Mouse (Mus musculus): ENCODE data around the gene Atp6v0d1. TPM values are rescaled to one million over a fixed set of nuclear protein-coding genes. Genes with fewer than 3 reads are reported as not detected.

Atp6v0d1 gene
- polyA plus RNA-seq, 1 experiment from 2014 or later: 112 TPM

DNA sequence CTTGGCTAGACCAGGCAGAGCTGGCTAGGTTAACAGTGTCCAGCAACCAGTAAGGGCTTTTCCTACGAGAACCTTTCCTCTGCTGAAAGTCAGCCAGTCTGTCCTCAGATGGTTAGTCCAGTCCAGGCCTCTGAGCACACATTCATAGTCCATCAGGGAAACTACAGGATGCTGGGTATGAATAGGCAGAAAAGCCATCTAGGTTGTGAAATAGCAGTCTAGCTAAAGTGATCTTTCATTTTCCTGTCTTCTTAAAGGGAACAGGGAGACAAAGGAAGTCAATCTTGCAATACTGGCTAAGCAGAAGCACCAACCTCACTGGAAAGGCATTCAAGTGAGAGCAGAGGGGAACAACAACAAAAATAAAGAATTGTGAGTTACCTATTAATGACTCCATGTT, 13.0 kb downstream of the Atp6v0d1 start:
- Histone ChIP-seq H3K4me2 (ENCODE audit: low read length) (no peak overlapping the region), H3K9me3 (replicated peaks; ENCODE audit: low read length) (no peaks in the 10 kb centered on the region), H3K27ac (peak overlapping the region; percentile 13; the same call in 1 of the 2 replicates), H3K4me3 (replicated peaks; ENCODE audit: low read depth, low read length) (no peak overlapping the region), H3K27me3 (ENCODE audit: insufficient read depth, low read length) (no peaks in the 10 kb centered on the region), H3K4me1 (replicated peaks; ENCODE audit: insufficient read depth, low read length) (no peaks in the 10 kb centered on the region), H3K9ac (ENCODE audit: low read depth, low read length) (no peak overlapping the region), H3K36me3 (ENCODE audit: insufficient read depth, low read length) (no peaks in the 10 kb centered on the region)
- ATAC-seq (replicated peaks; ENCODE audit: low FRiP score, low read depth) (no peak), DNase-seq (ENCODE audit: low spot score) (no peak)
- WGBS: 76% methylated on average over 1 of the region's 1 CpGs
- no peak for TF ChIP-seq CTCF (IDR thresholded peaks at IDR 0.05; ENCODE audit: low read depth)

DNA sequence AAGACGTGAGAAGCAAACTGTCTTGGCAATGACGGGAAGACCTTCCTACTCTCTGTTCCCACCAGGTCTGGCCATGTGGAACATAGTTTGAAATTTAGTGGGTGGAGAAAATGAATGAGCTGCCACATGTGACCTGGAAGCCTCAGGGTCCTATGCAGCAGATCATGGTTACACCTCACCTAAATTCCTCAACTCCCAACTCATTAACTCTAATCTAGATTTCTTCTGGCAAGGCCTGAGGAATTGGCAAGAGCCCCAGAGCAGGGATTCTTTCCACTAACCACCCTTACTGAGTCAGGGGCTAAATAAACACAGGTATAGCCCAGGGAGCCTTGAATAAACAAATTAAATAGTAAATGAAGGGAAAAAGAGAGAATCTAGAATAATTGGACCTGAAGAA, 13.8 kb downstream of the Atp6v0d1 start:
- ATAC-seq (replicated peaks; ENCODE audit: low FRiP score, low read depth): no peak
- WGBS: 71% methylated on average over 2 of the region's 2 CpGs
- Histone ChIP-seq H3K4me3 (replicated peaks; ENCODE audit: low read depth, low read length) (no peak overlapping the region), H3K9me3 (replicated peaks; ENCODE audit: low read length) (no peaks in the 10 kb centered on the region), H3K36me3 (ENCODE audit: insufficient read depth, low read length) (no peaks in the 10 kb centered on the region), H3K27ac (no peak overlapping the region), H3K4me2 (ENCODE audit: low read length) (no peak overlapping the region), H3K9ac (ENCODE audit: low read depth, low read length) (no peak overlapping the region), H3K4me1 (replicated peaks; ENCODE audit: insufficient read depth, low read length) (0 out of 2 replicates have a peak, but pooled peaks cover 3% of the 10 kb centered on the region), H3K27me3 (ENCODE audit: insufficient read depth, low read length) (no peaks in the 10 kb centered on the region)
- no peak for DNase-seq (ENCODE audit: low spot score)
- no peak for TF ChIP-seq CTCF (IDR thresholded peaks at IDR 0.05; ENCODE audit: low read depth)

DNA sequence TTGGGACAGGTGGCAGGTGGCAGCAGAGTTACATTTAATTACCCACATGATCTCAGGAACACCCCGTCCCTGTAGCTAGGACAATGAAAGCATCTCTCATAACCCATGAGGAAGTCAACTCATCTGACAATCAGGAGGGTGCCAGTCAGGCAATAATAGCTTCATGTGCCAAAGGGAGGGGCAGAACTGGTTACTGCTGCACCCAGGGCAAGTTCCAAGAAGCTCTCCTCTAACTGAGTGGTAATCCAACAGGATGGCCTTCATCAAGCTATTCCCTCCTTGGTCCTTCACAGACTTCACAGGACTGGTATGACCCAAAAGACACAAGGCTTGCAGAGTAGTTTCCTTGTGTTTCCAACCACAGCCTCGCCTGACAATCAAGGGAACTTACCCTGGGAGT, 15.8 kb downstream of the Atp6v0d1 start:
- TF ChIP-seq CTCF (IDR thresholded peaks at IDR 0.05; ENCODE audit: low read depth): no peak
- ATAC-seq (replicated peaks; ENCODE audit: low FRiP score, low read depth) (no peak), DNase-seq (ENCODE audit: low spot score) (no peak)
- Histone ChIP-seq H3K4me2 (ENCODE audit: low read length) (no peak overlapping the region), H3K9ac (ENCODE audit: low read depth, low read length) (no peak overlapping the region), H3K4me1 (replicated peaks; ENCODE audit: insufficient read depth, low read length) (peaks cover 13% of the 10 kb centered on the region), H3K27ac (no peak overlapping the region), H3K27me3 (ENCODE audit: insufficient read depth, low read length) (no peaks in the 10 kb centered on the region), H3K4me3 (replicated peaks; ENCODE audit: low read depth, low read length) (no peak overlapping the region), H3K9me3 (replicated peaks; ENCODE audit: low read length) (no peaks in the 10 kb centered on the region), H3K36me3 (ENCODE audit: insufficient read depth, low read length) (no peaks in the 10 kb centered on the region)
- 78% methylated on average over 2 of the region's 2 CpGs for WGBS

GRCm38 (mm10) chr8:105549506-105549905, 16.3 kb downstream of the Atp6v0d1 start:
- DNase-seq (ENCODE audit: low spot score) (no peak), ATAC-seq (replicated peaks; ENCODE audit: low FRiP score, low read depth) (no peak)
- H3K9ac ChIP-seq (ENCODE audit: low read depth, low read length): no peak overlapping the region
- H3K36me3 ChIP-seq (ENCODE audit: insufficient read depth, low read length): no peaks in the 10 kb centered on the region
- no peak overlapping the region for H3K4me2 ChIP-seq (ENCODE audit: low read length)
- 85% methylated on average over 1 of the region's 1 CpGs for WGBS
- H3K4me3 ChIP-seq (replicated peaks; ENCODE audit: low read depth, low read length): no peak overlapping the region
- TF ChIP-seq CTCF (IDR thresholded peaks at IDR 0.05; ENCODE audit: low read depth): no peak
- peaks cover 19% of the 10 kb centered on the region for H3K4me1 ChIP-seq (replicated peaks; ENCODE audit: insufficient read depth, low read length)
- H3K27ac ChIP-seq: no peak overlapping the region
- H3K27me3 ChIP-seq (ENCODE audit: insufficient read depth, low read length): no peaks in the 10 kb centered on the region
- no peaks in the 10 kb centered on the region for H3K9me3 ChIP-seq (replicated peaks; ENCODE audit: low read length)

GRCm38 (mm10) chr8:105546384-105547350, 19.2 kb downstream of the Atp6v0d1 start:
- ATAC-seq (replicated peaks; ENCODE audit: low FRiP score, low read depth): no peak
- H3K4me2 ChIP-seq (ENCODE audit: low read length): no peak overlapping the region
- 69% methylated on average over 6 of the region's 6 CpGs for WGBS
- H3K36me3 ChIP-seq (ENCODE audit: insufficient read depth, low read length): no peaks in the 10 kb centered on the region
- DNase-seq (ENCODE audit: low spot score): no peak
- H3K4me3 ChIP-seq (replicated peaks; ENCODE audit: low read depth, low read length): no peak overlapping the region
- no peaks in the 10 kb centered on the region for H3K9me3 ChIP-seq (replicated peaks; ENCODE audit: low read length)
- H3K27me3 ChIP-seq (ENCODE audit: insufficient read depth, low read length): no peaks in the 10 kb centered on the region
- H3K4me1 ChIP-seq (replicated peaks; ENCODE audit: insufficient read depth, low read length): peaks cover 22% of the 10 kb centered on the region
- H3K9ac ChIP-seq (ENCODE audit: low read depth, low read length): no peak overlapping the region
- no peak overlapping the region for H3K27ac ChIP-seq
- TF ChIP-seq CTCF (IDR thresholded peaks at IDR 0.05; ENCODE audit: low read depth): no peak

DNA sequence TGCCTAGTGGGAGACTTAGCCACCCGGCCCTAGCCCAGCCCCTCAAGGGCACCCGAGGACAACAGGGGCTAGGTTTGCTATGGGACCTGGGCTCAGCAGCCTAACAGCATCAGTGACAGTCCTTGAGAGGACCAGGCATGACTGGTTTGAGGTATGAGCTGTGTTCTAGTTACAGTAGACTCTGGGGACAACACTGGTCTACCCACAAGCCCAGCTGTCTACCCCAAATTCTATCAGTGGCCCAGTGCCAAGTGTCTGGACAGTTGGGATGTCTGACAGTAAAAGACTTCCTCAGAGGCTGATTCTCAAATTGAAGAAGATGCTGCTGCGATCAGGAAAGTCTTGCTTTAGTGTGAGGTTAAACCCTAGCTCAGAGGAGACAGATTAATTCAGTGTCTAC, 20.6 kb downstream of the Atp6v0d1 start:
- Histone ChIP-seq H3K27ac (peak overlapping the region; percentile 70), H3K4me3 (replicated peaks; ENCODE audit: low read depth, low read length) (no peak overlapping the region), H3K4me2 (ENCODE audit: low read length) (no peak overlapping the region), H3K4me1 (replicated peaks; ENCODE audit: insufficient read depth, low read length) (peaks cover 22% of the 10 kb centered on the region), H3K36me3 (ENCODE audit: insufficient read depth, low read length) (no peaks in the 10 kb centered on the region), H3K27me3 (ENCODE audit: insufficient read depth, low read length) (no peaks in the 10 kb centered on the region), H3K9ac (ENCODE audit: low read depth, low read length) (no peak overlapping the region), H3K9me3 (replicated peaks; ENCODE audit: low read length) (no peaks in the 10 kb centered on the region)
- WGBS: 64% methylated on average over 3 of the region's 3 CpGs
- ATAC-seq (replicated peaks; ENCODE audit: low FRiP score, low read depth): no peak
- no peak for DNase-seq (ENCODE audit: low spot score)
- TF ChIP-seq CTCF (IDR thresholded peaks at IDR 0.05; ENCODE audit: low read depth): no peak

Measured in kidney, postnatal 0 days (tissue).